Mouse (Mus musculus): Measurements from ENCODE around the gene 4930430A15Rik. TPM values are rescaled to one million over a fixed set of nuclear protein-coding genes. Genes with fewer than 3 reads are reported as not detected.

4930430A15Rik gene
- not detected in 2 replicates for polyA plus RNA-seq (2012; rRNA removed)

GRCm38 (mm10) chr2:111229502-111229901 lies at the start of gene 4930430A15Rik:
Gene 4930430A15Rik, minus strand, starts transcription at chr2:111229602.

GRCm38 (mm10) chr2:111274006-111274405 lies 44.6 kb upstream of the 4930430A15Rik start, which contains the start of gene Olfr1277:
Gene Olfr1277, minus strand, starts transcription at chr2:111274106.

GRCm38 (mm10) chr2:111254216-111254615 lies 24.8 kb upstream of the 4930430A15Rik start, which contains the start of gene Olfr1276:
Gene Olfr1276, plus strand, starts transcription at chr2:111254516.

GRCm38 (mm10) chr2:111235186-111235585 lies 5.8 kb upstream of the 4930430A15Rik start, which contains the start of gene Olfr1275:
Gene Olfr1275, minus strand, starts transcription at chr2:111235286.

GRCm38 (mm10) chr2:111152836-111153235 lies 76.6 kb downstream of the 4930430A15Rik start, which contains the start of gene Gm15130:
Gene Gm15130, minus strand, starts transcription at chr2:111152936.

Other genes starting within 250 kb of the 4930430A15Rik start
- not detected in 2 replicates for gene Gm13941, start 123.6 kb downstream of the 4930430A15Rik start, polyA plus RNA-seq (2012; rRNA removed)
- gene Gm15130, start 76.7 kb downstream of the 4930430A15Rik start, polyA plus RNA-seq (2012; rRNA removed): not detected in 2 replicates
- gene Olfr1275, start 5.7 kb upstream of the 4930430A15Rik start, polyA plus RNA-seq (2012; rRNA removed): not detected in 2 replicates
- gene Olfr1276, start 24.9 kb upstream of the 4930430A15Rik start, polyA plus RNA-seq (2012; rRNA removed): not detected in 2 replicates
- not detected in 2 replicates for gene Olfr1277, start 44.5 kb upstream of the 4930430A15Rik start, polyA plus RNA-seq (2012; rRNA removed)
- gene Olfr1278, start 60.5 kb upstream of the 4930430A15Rik start, polyA plus RNA-seq (2012; rRNA removed): not detected in 2 replicates
- gene Olfr1279, start 71.0 kb upstream of the 4930430A15Rik start, polyA plus RNA-seq (2012; rRNA removed): not detected in 2 replicates
- gene Olfr1280, start 84.4 kb upstream of the 4930430A15Rik start, polyA plus RNA-seq (2012; rRNA removed): not detected in 2 replicates
- gene Olfr1281, start 96.9 kb upstream of the 4930430A15Rik start, polyA plus RNA-seq (2012; rRNA removed): not detected in 2 replicates
- gene Olfr1282, start 106.5 kb upstream of the 4930430A15Rik start, polyA plus RNA-seq (2012; rRNA removed): not detected in 2 replicates
- gene Olfr1283, start 137.2 kb upstream of the 4930430A15Rik start, polyA plus RNA-seq (2012; rRNA removed): not detected in 2 replicates
- gene Olfr1284, start 145.9 kb upstream of the 4930430A15Rik start, polyA plus RNA-seq (2012; rRNA removed): not detected in 2 replicates
- not detected in 2 replicates for gene Olfr1286, start 193.5 kb upstream of the 4930430A15Rik start, polyA plus RNA-seq (2012; rRNA removed)
- gene Olfr1287, start 219.5 kb upstream of the 4930430A15Rik start, polyA plus RNA-seq (2012; rRNA removed): not detected in 2 replicates
- not detected in 2 replicates for gene Olfr1288, start 244.5 kb upstream of the 4930430A15Rik start, polyA plus RNA-seq (2012; rRNA removed)

All from colon, adult 2 months (tissue).